Mouse (Mus musculus) forebrain, embryonic 13.5 days (tissue): ENCODE data around the gene Ap4s1. TPM values are rescaled to one million over a fixed set of nuclear protein-coding genes. Genes with fewer than 3 reads are reported as not detected.
"Not testable (repeated sequence)": the region's sequence is repeated elsewhere in the genome, so short reads cannot be mapped to it uniquely, and the experiment has no call there.

Source experiments
- ATAC-seq: fragments of 200-750 bp; cut with Nextera tagmentation; 2 replicates; pipeline ENCODE4 v1.8.0; 2017
- H3K27ac ChIP-seq: fragments of 300-500 bp; sonication (generic); 2 replicates; pipeline ENCODE4 v1.5.1; 2015; ENCODE audit warnings: inconsistent platforms, mild to moderate bottlenecking, moderate library complexity
- H3K27me3 ChIP-seq: fragments of 300-500 bp; sonication (generic); 2 replicates; pipeline ENCODE4 v1.6.1; 2015; ENCODE audit warnings: mild to moderate bottlenecking, inconsistent platforms
- H3K36me3 ChIP-seq: fragments of 300-500 bp; sonication (generic); 2 replicates; pipeline ENCODE4 v1.6.1; 2015; ENCODE audit warnings: mild to moderate bottlenecking, inconsistent platforms; ENCODE audit not compliant: poor library complexity, severe bottlenecking
- H3K4me1 ChIP-seq: fragments of 300-500 bp; sonication (generic); 2 replicates; pipeline ENCODE4 v1.6.1; 2015; ENCODE audit warnings: inconsistent platforms
- H3K4me2 ChIP-seq: fragments of 300-500 bp; sonication (generic); 2 replicates; pipeline ENCODE4 v1.6.1; 2015; ENCODE audit warnings: inconsistent platforms, mild to moderate bottlenecking, moderate library complexity
- H3K4me3 ChIP-seq: fragments of 300-500 bp; sonication (generic); 2 replicates; pipeline ENCODE4 v1.5.1; 2015; ENCODE audit warnings: mild to moderate bottlenecking, inconsistent platforms
- H3K9ac ChIP-seq: fragments of 300-500 bp; sonication (generic); 2 replicates; pipeline ENCODE4 v1.6.1; 2015; ENCODE audit warnings: mild to moderate bottlenecking, inconsistent platforms
- H3K9me3 ChIP-seq: fragments of 300-500 bp; sonication (generic); replicated peaks from 2 replicates; pipeline ENCODE4 v1.6.1; 2016; ENCODE audit warnings: inconsistent platforms
- WGBS: fragments of 180-500 bp; shearing (Covaris S2); methylation state at CpG from one replicate; pipeline ENCODE4 v1.1.7; 2015; 5-methylcytosine and 5-hydroxymethylcytosine counted together
- polyA plus RNA-seq: library from polyadenylated mRNA; unstranded; fragments of >200 nt; fragmentation: Nextera tagmentation; extraction: Ambion mirVana; gene quantifications from 2 replicates; pipeline ENCODE4 v1.2.1, GENCODE M21; 2015

Ap4s1 gene
- polyA plus RNA-seq, 1 experiment from 2014 or later: 52.9 TPM

- Histone ChIP-seq H3K4me2 (no peak overlapping the region), H3K9me3 (no peaks in the 10 kb centered on the region)
- no peak for ATAC-seq
Measured at GRCm38 (mm10) chr12:51688546-51688945, 2.3 kb upstream of the Ap4s1 start.

GRCm38 (mm10) chr12:51691845-51692632 is 1.2 kb downstream of the Ap4s1 start, which contains the start of gene Strn3:
Gene Strn3 (minus strand): TSS chr12:51691897.
- peak within 1 kb of the TSS; percentile 97 for H3K4me3 ChIP-seq
- H3K4me2 ChIP-seq: peak within 1 kb of the TSS; percentile 72
- peak; percentile 97 for ATAC-seq

More at GRCm38 (mm10) chr12:51688546-51688945, 2.3 kb upstream of the Ap4s1 start:
- WGBS: 93% methylated on average over 2 of the region's 2 CpGs
- H3K27me3 ChIP-seq: no peaks in the 10 kb centered on the region
- H3K4me1 ChIP-seq: peaks cover 26% of the 10 kb centered on the region
- H3K4me3 ChIP-seq: no peak overlapping the region
- no peak overlapping the region for H3K27ac ChIP-seq
- H3K36me3 ChIP-seq: no peaks in the 10 kb centered on the region
- no peak overlapping the region for H3K9ac ChIP-seq

DNA sequence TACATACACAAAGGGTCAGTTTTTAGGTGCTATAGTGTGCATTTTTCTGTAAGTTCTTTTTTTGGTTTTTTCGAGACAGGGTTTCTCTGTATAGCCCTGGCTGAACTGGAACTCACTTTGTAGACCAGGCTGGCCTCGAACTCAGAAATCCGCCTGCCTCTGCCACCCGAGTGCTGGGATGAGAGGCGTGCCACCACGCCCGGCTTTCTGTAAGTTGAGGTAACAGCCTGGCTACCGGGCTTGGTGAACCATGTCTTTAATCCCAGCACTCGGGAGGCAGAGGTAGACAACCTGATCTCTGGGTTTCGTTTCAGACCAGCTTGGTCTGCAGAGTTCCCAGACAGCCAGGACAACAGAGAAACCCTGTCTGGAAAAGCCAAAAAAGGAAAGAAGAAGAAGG is 2.0 kb downstream of the Ap4s1 start:
- not testable (repeated sequence) for H3K27ac ChIP-seq, H3K9ac ChIP-seq, H3K9me3 ChIP-seq, ATAC-seq, H3K27me3 ChIP-seq, H3K36me3 ChIP-seq, H3K4me3 ChIP-seq
- WGBS: 79% methylated on average over 10 of the region's 10 CpGs
- H3K4me1 ChIP-seq: peaks cover 22% of the 10 kb centered on the region
- H3K4me2 ChIP-seq: peak overlapping the region; percentile 28; the same call in 1 of the 2 replicates

More at GRCm38 (mm10) chr12:51691845-51692632, 1.2 kb downstream of the Ap4s1 start, which contains the start of gene Strn3:
- Histone ChIP-seq H3K9ac (peak within 1 kb of the TSS; percentile 99), H3K36me3 (no peaks in the 10 kb centered on the region), H3K9me3 (no peaks in the 10 kb centered on the region), H3K27ac (peak within 1 kb of the TSS; percentile 100), H3K27me3 (no peaks in the 10 kb centered on the region), H3K4me1 (peaks cover 26% of the 10 kb centered on the region)
- under 1% methylated on average over 40 of the region's 56 CpGs for WGBS

- ATAC-seq: no peak
- 84% methylated on average over 3 of the region's 3 CpGs for WGBS
- Histone ChIP-seq H3K9me3 (no peaks in the 10 kb centered on the region), H3K27ac (no peak overlapping the region), H3K27me3 (no peaks in the 10 kb centered on the region), H3K9ac (no peak overlapping the region), H3K36me3 (no peaks in the 10 kb centered on the region), H3K4me1 (peaks cover 21% of the 10 kb centered on the region), H3K4me2 (no peak overlapping the region), H3K4me3 (no peak overlapping the region)
Measured at GRCm38 (mm10) chr12:51693419-51693818, 2.6 kb downstream of the Ap4s1 start.

GRCm38 (mm10) chr12:51694096-51694495 is 3.3 kb downstream of the Ap4s1 start:
- Histone ChIP-seq H3K4me2 (no peak overlapping the region), H3K36me3 (no peaks in the 10 kb centered on the region), H3K27ac (no peak overlapping the region), H3K9me3 (no peaks in the 10 kb centered on the region), H3K4me1 (peaks cover 15% of the 10 kb centered on the region), H3K27me3 (no peaks in the 10 kb centered on the region), H3K9ac (no peak overlapping the region), H3K4me3 (no peak overlapping the region)
- ATAC-seq: no peak

DNA sequence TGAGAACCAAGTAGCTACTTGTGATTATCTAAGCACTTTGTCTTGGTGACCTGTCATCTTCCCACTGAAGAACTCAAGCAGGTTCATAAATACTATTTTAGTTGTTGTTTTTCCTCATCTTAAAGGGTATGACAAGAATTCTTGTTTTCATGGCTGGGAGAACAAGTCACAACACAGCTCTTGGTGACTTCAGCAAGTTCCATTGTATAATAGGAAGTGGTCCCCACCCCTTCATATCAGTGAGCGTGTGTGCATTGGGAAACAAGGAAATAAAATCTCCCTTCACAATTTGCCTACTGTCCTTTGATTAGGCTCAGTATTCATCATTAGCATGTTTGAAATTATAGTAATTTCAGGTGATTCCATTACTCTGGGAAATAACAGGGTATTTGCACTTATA is 4.1 kb downstream of the Ap4s1 start:
- no peak overlapping the region for H3K27ac ChIP-seq
- H3K9ac ChIP-seq: no peak overlapping the region
- H3K27me3 ChIP-seq: no peaks in the 10 kb centered on the region
- H3K36me3 ChIP-seq: no peaks in the 10 kb centered on the region
- no peaks in the 10 kb centered on the region for H3K9me3 ChIP-seq
- peaks cover 7% of the 10 kb centered on the region for H3K4me1 ChIP-seq
- ATAC-seq: no peak
- WGBS: 100% methylated on average over 1 of the region's 1 CpGs
- H3K4me2 ChIP-seq: no peak overlapping the region
- no peak overlapping the region for H3K4me3 ChIP-seq

- Histone ChIP-seq H3K27me3 (no peaks in the 10 kb centered on the region), H3K9ac (no peak overlapping the region), H3K9me3 (no peaks in the 10 kb centered on the region), H3K27ac (no peak overlapping the region), H3K4me1 (peaks cover 3% of the 10 kb centered on the region; the same call in 1 of the 2 replicates), H3K4me2 (no peak overlapping the region), H3K4me3 (no peak overlapping the region), H3K36me3 (no peaks in the 10 kb centered on the region)
- ATAC-seq: no peak
- 84% methylated on average over 2 of the region's 2 CpGs for WGBS
Measured at GRCm38 (mm10) chr12:51696157-51696556, 5.3 kb downstream of the Ap4s1 start.

- ATAC-seq: no peak
- Histone ChIP-seq H3K4me1 (peaks cover 7% of the 10 kb centered on the region; the same call in 1 of the 2 replicates), H3K9me3 (no peaks in the 10 kb centered on the region), H3K27me3 (no peaks in the 10 kb centered on the region), H3K4me2 (no peak overlapping the region), H3K4me3 (no peak overlapping the region), H3K9ac (no peak overlapping the region), H3K27ac (no peak overlapping the region), H3K36me3 (no peaks in the 10 kb centered on the region)
- 67% methylated on average over 8 of the region's 8 CpGs for WGBS
Measured at GRCm38 (mm10) chr12:51699623-51700393, 9.0 kb downstream of the Ap4s1 start.

- Histone ChIP-seq H3K4me1 (peaks cover 7% of the 10 kb centered on the region; the same call in 1 of the 2 replicates), H3K36me3 (no peaks in the 10 kb centered on the region), H3K9ac (no peak overlapping the region), H3K27me3 (no peaks in the 10 kb centered on the region), H3K9me3 (no peaks in the 10 kb centered on the region), H3K27ac (no peak overlapping the region), H3K4me2 (no peak overlapping the region), H3K4me3 (no peak overlapping the region)
- ATAC-seq: no peak
Measured at GRCm38 (mm10) chr12:51701723-51702122, 10.9 kb downstream of the Ap4s1 start.

- H3K4me1 ChIP-seq: peaks cover 7% of the 10 kb centered on the region; the same call in 1 of the 2 replicates
- ATAC-seq: peak; percentile 13; the same call in 1 of the 2 replicates
- no peaks in the 10 kb centered on the region for H3K27me3 ChIP-seq
- no peak overlapping the region for H3K9ac ChIP-seq
- H3K4me2 ChIP-seq: no peak overlapping the region
- 20% methylated on average over 1 of the region's 1 CpGs for WGBS
- no peaks in the 10 kb centered on the region for H3K9me3 ChIP-seq
- H3K27ac ChIP-seq: no peak overlapping the region
- no peak overlapping the region for H3K4me3 ChIP-seq
- no peaks in the 10 kb centered on the region for H3K36me3 ChIP-seq
Measured at GRCm38 (mm10) chr12:51703859-51704258, 13.0 kb downstream of the Ap4s1 start.

- ATAC-seq: no peak
- Histone ChIP-seq H3K27me3 (no peaks in the 10 kb centered on the region), H3K9ac (no peak overlapping the region)
Measured at GRCm38 (mm10) chr12:51704572-51704971, 13.7 kb downstream of the Ap4s1 start.

DNA sequence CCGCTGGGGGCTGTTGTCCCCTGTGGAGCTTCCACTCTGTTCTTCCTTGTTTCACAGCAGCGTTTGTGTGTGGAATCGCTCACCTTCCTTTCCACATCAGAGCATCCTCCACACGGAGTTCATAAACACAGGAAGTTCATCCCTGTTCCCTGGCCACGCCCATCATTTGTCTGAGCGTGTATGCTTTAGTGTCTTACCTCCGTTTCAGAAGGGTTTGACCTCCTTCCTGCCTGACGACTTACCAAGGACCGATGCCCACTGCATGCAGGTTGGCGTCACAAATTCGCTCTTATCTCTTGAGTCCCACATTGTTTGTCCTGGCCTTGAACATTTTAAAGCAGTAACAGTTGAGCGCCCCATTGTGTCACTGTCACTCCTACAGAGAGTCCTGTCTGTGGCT is 14.9 kb downstream of the Ap4s1 start:
- Histone ChIP-seq H3K4me3 (no peak overlapping the region), H3K4me2 (no peak overlapping the region), H3K36me3 (no peaks in the 10 kb centered on the region), H3K27me3 (no peaks in the 10 kb centered on the region), H3K4me1 (peaks cover 7% of the 10 kb centered on the region; the same call in 1 of the 2 replicates), H3K9ac (no peak overlapping the region), H3K9me3 (no peaks in the 10 kb centered on the region), H3K27ac (no peak overlapping the region)
- ATAC-seq: no peak
- 81% methylated on average over 12 of the region's 12 CpGs for WGBS

More at GRCm38 (mm10) chr12:51704572-51704971, 13.7 kb downstream of the Ap4s1 start:
- H3K27ac ChIP-seq: no peak overlapping the region
- WGBS: 75% methylated on average over 7 of the region's 7 CpGs
- no peaks in the 10 kb centered on the region for H3K9me3 ChIP-seq
- no peaks in the 10 kb centered on the region for H3K36me3 ChIP-seq
- peaks cover 7% of the 10 kb centered on the region; the same call in 1 of the 2 replicates for H3K4me1 ChIP-seq
- no peak overlapping the region for H3K4me2 ChIP-seq
- no peak overlapping the region for H3K4me3 ChIP-seq
